Mouse (Mus musculus): ENCODE data around the gene Parp8.

Gene Parp8

DNA sequence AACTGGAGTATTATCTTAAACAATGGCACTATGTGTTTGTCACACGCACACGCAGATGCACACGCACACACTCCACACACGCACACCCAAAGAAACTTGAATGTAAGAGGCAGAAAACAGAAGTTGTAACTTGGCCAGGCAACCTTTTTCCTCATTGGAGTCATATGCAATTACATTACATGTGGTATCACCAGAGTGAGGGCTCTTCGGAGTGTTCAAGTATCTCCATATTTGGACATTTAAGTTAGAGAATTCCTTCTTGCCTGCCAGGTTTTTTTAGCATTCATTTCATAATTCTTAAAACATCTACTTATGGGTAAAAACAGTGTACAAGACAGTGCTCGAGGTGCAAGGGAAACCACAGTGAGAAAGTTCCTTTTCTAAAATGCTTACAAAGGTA lies 6.7 kb downstream of the Parp8 start:
- DNase-seq (ENCODE audit: low read depth, low spot score) = no peak

DNA sequence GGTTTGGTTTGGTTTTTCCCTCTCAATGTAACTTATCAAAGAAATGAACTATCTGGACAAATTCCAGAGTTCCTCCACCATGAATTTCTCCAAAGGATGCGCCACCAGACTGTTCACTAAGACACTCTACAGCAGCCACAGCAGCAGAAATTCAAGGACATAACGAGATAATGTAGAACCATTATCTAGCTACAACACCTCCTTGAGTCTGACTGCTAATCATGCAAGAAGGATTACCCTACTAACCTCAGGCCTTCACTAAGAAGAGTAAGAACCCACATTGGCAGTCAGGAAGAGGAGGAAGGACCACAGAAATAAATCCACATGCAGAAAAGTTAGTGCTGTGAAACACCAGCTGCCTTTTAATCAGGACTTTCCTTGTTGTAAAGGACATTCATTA lies 11.8 kb downstream of the Parp8 start:
- no peak for DNase-seq (ENCODE audit: low read depth, low spot score)

DNA sequence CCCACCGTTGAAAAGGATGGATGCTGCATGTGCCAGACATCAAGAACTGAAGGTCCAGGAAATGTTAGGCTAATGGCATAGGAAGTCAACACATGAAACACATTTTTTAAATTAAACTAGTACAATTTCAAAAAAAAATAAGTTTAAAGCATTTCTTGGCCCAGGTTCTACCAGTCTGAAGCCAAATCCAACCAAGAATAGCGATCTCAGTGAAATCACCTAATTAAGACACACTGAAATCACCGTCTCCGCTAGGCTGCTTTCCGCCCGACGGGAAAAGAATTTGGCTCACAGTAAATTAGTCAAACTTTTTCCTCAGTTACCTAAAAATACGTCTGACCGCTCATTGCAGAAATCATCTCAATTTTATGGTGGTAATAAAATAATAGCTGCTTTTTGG lies 13.3 kb downstream of the Parp8 start:
- no peak for DNase-seq (ENCODE audit: low read depth, low spot score)

DNA sequence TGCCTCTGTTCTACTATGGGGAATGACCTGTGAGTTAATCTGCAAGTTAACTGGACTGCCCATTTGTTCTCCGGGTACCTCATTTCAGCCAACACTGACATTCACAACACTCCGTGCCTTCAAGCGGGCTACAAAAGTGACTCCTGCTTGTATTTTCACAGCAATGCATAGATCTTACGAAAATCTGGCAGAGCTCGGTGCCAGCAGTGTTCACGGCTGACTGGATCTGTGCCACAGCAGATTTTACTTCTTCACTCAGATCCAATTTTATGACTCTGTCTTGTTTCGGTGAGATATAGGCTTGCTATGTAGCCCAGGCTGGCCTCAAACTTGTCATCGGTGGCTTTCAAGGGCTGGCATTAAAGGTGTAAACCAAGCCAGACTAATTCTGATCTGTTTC lies 15.2 kb downstream of the Parp8 start:
- DNase-seq (ENCODE audit: low read depth, low spot score) = no peak

DNA sequence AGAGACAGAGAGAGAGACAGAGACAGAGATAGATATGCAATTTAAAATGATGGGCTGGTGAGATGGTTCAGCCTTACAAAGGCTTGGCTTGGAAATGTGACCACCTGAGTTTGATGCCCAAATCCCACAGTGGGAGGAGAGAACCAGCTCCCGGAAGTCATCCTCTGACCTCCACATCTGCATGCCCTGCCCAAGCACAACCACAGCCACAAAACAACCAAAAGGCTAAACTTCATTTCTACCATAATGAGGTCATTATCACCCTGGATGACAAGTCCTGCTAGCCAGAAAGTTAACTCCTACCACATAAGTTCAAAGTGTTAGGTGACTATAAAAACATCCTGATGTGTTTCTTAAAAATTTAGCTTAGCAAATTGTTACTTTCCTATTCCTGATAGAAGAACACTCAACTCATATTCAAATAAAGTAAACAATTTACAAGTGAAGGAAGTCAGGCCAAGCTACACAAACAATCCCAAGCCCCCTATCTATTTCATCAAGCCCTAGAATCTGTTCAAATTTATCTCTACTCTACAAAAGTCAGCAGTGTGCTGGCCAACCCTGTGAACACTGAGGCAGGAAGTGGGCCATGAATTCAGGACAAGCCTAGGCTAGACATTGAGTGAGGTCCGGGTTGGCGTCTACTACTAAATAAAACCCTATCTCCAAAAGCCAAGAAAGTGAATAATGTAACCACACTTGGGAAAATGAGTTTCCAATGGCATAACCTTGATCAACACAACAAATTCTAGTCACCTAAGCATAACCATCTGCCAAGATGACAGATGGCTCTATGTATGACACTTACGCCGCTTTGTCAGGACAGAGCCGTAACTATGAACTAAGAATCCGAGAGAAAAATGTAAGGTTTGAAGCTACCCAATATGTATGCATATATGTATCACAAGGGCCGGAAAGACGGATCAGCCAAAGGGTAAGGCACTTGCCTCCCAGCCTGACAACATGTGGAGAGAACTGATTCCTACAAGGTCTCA lies 17.0 kb downstream of the Parp8 start:
- no peak for DNase-seq (ENCODE audit: low read depth, low spot score)

DNA sequence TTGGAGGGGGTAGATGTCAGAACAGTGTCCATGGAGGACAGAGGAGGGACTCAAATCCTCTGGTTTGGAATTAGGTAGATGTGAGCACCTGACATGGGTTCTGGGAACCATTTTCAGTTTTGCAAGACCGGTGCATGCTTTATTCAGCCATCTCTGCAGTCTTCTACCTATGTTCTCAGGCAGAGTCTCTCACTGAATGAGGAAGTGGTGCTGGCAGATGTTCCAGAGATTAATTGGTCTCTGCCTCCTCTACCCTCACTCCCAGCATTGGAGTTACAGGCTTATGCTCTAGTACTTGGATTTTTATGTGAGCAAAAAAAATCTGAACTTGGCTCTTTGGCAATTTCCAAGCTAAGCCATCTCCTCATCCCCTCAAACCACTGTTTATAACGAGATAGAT lies 17.8 kb downstream of the Parp8 start:
- no peak for DNase-seq (ENCODE audit: low read depth, low spot score)

DNA sequence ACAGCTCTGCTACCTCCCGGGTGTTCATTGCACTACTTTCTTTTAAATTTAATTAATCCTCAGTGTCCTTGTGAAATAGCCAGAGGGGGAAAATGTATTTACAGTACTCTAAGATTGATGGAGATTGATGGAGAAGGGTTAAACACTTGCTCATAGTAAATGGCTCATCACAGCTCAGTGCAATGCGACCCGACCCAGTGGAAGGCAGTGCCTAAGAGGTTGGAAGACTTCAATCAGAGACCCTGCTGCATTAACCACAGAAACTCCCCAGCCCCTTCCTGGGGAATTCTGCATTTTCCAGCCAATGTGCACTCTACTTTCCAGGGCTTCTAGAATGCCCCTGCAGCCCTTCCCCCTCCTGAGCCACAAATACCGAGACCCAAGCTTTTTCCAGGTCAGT lies 18.7 kb downstream of the Parp8 start:
- DNase-seq (ENCODE audit: low read depth, low spot score) = no peak

DNA sequence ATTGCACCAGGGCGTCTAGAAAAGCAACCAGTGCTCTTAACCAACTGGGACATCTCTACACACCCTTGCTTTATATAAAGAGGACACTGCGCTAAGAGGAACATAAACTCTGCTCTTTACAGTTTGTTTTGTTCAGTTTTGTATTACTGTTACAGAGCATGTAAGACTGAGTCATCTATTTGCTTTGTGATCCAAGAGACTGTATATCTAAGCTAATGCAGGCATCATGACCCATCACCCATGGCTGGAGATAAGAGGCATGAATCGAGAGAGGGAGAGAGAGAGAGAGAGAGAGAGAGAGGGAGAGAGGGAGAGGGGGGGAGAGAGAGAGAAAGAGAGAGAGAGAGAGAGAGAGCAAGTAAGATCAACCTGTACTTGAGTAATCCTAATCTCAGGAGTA lies 24.8 kb downstream of the Parp8 start:
- no peak for DNase-seq (ENCODE audit: low read depth, low spot score)

DNA sequence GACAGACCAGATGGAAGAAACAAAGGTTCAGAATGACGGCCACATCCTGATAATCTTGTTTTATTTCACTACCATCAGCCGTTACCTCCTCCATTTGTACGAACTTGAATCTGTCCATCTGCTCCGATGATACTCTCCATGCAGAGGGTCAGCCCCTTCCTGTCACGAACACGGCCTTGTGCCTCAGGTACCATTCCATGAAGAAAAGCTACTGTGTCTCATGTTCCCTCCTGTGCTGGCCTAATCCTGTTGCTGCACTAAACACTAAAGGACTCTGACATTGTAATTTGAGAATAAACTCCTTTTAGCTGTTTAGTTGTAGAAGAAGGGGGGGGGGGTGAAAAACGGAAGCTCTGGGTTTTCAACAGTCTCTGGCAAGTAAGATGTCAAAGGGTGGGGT lies 33.8 kb downstream of the Parp8 start:
- DNase-seq (ENCODE audit: low read depth, low spot score) = no peak

DNA sequence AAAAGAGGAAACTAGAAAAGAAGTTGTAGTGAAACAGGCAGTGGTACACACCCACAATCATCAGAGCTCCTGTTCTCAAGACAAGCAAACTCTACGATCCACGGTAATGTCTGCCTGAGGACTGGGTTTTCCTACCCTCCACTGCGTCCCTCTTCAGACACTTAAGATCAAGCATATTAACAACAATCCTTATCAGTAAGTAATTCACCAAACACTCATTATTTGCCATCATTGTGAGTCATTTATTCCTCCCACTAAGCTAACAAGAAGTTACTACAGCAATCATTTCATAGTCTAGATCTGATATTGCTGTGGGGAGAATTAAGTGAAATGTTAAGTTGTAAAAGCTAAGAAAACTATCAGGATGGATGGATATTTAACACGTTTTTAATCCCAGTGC lies 35.0 kb downstream of the Parp8 start:
- no peak for DNase-seq (ENCODE audit: low read depth, low spot score)

DNA sequence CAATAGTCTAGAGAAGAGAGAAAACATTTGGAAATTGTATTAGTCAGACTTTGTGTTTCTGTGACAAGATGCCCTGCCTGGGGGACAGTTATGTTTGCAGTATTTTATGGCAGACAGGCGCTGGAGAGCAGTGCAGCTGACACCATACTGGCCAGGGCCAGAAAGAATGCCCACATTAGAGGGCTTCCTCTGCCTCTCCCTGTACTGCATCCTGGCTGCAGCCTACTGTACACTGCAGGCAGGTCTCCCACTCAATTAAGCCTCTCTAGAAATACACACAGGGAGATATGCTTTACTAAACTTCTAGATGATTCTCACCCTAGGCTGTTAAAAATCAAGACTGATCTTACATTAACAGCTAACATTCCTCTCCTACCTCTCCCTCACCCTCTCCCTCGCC lies 36.6 kb downstream of the Parp8 start:
- DNase-seq (ENCODE audit: low read depth, low spot score) = no peak

DNA sequence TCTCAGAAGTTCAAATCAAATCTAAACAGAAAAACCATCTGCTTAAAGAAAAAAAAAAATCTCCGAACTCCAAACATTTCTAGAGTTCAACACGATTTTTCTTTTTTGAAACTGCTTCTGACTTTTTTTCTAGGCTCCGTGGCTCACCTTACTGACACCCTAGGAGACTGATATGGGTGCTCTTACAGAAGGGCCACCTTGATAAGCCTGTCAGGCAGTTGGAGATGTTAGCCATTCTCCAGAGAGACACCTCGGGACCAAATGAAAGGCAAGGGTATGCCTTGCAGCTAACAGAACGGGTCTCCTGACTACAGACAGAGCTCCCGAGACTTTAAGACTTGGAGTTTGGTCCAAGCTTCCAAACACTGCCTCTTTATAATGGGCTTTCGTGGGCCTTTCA lies 37.1 kb downstream of the Parp8 start:
- no peak for DNase-seq (ENCODE audit: low read depth, low spot score)

DNA sequence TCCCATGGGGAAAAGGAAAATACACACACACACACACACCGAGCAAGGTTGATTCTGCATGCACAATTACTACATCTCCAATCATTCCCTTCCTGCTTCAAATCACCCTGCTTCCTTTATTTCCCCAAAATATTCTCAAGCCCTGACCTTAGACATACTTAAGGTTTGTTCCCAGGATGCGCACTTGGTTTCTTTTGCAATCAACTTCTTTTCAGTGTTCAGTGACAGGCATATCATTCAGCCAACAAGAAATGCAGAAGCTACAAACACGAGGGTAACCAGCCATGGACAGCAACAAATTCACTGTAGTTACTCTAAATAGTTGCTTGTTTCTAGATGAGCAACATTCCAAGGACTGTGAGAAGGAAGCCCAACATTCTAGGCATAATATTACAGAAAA lies 38.1 kb downstream of the Parp8 start:
- no peak for DNase-seq (ENCODE audit: low read depth, low spot score)

DNA sequence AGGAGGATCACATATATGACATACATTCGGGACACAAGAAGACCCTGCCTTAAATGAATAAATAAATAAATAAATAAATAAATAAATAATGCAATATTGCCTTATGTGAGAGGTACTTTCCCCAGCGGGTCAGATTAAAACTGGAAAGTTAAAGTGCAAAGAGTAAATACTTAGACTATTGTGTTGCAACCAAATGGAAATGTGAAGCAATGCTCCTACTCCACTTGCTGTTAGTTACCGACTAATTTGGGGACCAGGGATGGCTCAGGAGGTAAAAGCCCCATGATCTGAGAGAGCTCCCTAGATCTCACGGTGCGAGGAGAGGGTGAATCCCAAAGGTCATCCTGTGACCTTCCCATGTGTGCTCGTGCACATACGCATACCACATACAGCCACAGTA lies 38.7 kb downstream of the Parp8 start:
- DNase-seq (ENCODE audit: low read depth, low spot score) = no peak

DNA sequence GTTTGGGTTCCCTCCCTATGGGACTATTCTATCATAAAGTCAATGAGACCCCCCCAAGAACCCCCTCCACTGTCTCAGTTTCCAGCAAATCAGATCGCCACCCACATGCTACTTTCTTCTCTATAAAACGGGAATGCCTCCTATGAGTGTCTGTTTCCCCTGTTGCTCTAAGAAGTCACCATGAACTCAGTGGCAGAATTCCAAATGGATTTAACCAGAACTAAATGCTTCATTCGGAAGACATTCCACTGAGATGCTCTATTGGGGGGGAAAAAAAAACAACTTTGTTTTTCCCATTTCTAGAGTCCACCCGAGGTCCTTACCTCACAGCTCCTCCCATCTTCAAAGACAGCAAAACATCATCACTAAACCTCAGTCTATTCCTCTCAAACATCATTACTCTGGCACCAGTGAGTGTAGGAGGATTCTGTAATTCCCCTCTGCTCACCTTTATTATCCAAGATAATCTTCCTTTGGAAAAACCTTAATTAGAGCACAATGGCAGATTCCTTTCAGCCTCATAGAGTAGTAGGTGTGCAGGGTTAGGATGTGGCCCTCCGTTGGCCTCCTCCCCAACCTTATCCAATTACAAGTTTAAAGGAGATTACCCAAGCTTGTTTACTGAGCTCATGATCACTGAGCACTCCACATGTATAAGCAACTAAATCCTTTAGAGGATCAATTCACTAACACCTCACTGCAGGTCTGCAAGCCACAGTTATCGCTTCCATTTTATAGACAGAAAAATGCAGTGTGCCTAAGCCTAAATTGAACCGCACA lies 51.1 kb downstream of the Parp8 start:
- DNase-seq (ENCODE audit: low read depth, low spot score) = no peak

DNA sequence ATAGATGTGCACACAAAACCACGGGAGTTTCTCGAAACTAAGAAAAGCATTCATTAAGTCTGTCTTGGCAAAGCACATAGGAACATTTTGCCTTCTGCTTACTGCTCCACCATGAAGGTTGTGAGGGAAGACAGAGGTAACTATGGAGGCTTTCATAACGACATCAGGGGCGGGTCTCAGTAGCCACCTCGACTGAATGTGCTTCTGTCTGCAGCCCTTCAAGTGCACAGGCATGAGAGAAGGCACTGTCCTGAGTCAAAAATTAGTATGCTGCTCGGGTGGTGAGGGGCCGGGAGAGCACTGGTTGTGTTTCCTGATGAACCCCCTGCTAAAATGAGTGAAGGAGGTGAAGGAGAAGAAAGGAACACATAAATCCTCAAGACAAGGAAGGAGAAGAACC lies 51.8 kb downstream of the Parp8 start:
- DNase-seq (ENCODE audit: low read depth, low spot score) = no peak

DNA sequence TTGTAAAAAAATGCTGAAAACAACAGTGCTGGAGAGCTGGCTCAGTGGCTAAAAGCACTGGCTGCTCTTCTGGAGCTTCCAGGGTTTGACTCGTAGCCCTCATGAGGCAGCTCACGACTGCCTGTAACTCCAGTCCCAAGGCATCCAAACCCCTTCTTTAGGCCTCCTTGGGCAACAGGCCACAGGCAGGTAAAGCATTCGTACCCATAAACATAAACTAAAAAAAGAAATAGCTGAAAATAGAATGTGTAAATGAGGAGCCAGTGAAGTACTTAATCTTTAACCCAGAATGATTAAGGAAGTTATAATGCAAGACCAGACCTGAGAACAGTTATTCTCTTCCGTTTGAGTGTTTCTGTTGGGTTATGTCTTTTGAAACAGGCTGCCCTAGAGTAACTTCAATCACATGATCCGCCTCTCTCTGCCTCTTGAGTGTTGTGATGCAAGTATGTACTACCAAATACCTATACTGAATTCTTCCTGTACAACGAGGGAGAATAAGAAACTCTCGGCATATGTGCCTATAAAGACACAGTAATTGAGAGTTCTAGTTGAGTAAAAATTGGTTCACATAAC lies 53.2 kb downstream of the Parp8 start:
- no peak for DNase-seq (ENCODE audit: low read depth, low spot score)

DNA sequence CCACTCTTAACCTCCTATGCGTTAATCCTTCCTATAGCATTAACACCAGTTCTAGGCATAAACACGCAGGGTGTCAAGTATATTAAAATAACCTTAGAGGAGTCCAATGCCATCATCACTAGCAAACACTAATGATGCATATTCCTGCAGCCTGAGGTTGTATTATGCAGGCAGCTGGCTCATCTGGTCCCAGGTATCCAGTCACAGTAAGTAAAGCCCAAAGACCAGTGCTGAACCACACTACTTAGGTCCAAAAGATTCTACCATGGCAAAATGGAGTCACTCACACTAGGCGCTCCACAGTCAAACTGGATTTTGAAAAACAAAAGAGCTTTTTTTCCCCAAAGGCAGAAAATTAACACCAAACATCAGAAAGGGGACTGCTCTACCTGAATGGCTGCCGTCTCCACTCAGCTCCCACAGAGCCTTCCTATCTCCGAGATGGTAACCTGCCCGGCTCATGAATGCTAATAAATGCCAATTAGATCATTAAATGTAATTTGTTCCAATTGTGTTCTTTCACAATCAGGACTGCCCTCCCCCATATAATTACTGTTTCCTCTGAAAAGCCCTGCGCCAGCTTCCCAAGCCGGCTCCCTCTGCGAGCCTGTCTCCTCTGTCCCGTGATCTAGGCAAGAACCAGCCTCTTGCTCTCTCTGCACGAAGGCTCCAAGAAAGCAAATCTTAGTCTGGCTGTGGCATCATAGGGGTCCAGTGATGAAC lies 54.5 kb downstream of the Parp8 start:
- DNase-seq (ENCODE audit: low read depth, low spot score) = no peak

DNA sequence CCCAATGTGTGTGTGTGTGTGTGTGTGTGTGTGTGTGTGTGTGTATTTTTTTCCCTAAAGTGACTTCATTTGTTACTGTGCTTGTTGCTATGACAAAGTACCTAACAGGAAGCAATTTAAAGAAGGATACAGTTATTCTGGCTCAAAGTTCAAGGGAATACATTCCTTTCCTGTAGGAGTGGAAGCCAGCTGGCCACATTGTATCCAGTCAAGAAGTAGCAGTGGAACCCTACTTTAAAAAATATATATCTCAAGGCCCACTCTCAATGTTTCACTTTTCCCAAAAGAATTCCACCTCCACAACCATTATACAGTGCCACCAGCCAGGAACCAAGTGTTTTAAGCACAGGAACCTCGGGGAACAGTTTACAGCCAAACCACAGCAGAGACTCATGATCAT lies 55.7 kb downstream of the Parp8 start:
- no peak for DNase-seq (ENCODE audit: low read depth, low spot score)

DNA sequence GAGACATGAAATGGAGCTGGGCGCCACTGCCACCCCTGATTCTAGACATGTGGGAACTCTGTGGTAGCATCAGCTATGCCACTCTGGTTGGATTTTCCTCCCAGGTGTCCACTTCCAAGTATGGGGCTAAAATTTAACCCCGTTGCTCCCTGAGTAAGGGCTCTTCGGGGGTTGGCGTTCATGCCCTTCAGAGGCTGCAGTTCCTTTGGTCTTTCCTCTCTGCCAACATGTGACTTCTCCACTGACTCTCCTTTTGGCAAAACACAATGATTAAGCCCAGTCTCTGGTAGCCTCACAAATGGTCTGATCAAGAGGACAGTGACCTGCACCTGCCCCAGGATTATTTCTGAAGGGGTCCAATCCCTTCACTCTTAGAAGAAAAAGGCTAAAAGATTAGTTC lies 56.4 kb downstream of the Parp8 start:
- no peak for DNase-seq (ENCODE audit: low read depth, low spot score)

DNA sequence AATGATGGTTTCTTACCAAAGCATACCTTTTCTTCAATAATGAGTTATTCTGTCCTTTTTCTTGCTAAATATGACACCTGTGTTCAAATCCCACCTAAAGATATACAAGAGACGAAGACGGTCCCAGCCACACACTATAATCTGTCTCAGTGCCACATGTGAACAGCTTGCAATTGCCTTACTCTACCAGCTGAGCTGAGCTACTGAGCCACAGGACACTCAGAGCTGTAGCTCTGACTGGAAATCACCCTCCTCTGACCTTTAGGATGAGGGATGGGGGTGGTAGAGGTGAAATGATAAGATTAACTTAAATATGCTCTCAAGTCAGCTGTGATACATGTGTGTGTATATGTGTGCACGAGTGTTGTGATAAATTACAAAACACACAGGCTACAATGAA lies 57.9 kb downstream of the Parp8 start:
- DNase-seq (ENCODE audit: low read depth, low spot score) = no peak

Measured in forelimb bud, embryonic 11.5 days (tissue).